Mouse (Mus musculus) urinary bladder, postnatal 25 days (tissue): ENCODE measurements around the gene Pef1.

Source experiments
- DNase-seq: peaks from one replicate; pipeline ENCODE4 v3.0.0; 2022; ENCODE audit warnings: low spot score

Pef1 gene

DNA sequence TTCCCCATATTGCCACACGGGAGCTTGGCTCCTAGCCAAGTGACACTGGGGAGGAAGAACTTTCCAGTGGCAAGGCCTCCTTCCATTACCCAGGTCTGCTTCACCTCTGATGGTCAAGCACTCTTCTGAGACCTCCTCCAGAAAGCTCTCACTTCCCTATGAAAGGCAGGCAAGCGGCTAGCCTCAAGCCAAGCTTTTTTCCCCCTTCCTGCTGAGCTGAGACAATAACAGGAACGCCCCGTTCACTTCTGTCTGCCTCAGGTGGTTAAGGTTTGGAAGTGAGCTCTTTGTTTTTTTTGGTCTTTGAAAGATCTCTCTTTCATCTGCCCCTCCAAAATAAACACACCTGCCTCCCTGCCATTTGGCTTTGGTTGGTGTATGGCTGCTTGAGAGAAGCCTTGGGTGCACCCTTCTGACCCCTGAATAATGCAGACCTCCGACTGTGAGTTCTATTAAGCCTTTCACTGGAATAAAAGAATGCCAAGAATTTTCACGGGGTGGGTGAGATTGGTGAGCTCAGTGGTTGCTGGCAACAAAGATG, at the start of gene Pef1:
Gene Pef1 (plus strand): TSS at position 448 of the 541 bp plus-strand sequence.
- DNase-seq: no peak

DNA sequence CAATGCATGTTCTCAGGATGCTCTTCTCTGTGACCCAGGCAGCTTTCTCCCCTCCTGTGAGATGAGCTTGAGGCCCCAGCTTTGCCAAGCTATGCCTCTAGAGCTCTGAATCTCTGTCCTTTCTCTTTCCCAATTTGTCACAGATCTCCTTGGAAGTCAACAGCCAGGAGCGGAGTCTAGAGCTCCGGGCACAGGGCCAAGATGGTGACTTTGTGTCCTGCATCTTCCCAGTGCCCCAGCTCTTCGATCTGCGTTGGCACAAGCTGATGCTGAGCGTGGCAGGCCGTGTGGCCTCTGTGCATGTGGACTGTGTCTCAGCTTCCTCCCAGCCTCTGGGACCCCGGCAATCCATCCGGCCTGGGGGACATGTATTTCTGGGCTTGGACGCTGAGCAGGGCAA, 49.2 kb upstream of the Pef1 start:
- no peak for DNase-seq

DNA sequence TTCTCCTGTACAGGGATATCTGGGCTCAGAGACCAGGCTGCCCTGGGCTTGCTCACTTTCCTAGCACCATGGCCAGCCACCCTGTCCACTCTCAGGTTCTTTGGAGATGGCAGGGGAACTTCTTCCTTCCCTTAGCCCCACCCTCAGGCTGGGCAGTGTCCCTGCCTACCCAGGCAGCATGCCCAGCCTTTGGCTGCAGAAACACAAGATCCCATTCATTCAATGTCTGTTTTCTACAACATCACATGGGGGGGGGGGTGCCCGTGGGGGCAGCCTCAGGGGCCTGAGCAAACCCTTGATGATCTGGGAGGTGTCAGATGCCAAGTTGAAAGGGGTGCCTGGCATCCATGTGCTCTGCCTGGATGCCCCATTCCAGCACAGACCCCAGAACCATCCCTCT, 47.6 kb upstream of the Pef1 start:
- DNase-seq: no peak

DNA sequence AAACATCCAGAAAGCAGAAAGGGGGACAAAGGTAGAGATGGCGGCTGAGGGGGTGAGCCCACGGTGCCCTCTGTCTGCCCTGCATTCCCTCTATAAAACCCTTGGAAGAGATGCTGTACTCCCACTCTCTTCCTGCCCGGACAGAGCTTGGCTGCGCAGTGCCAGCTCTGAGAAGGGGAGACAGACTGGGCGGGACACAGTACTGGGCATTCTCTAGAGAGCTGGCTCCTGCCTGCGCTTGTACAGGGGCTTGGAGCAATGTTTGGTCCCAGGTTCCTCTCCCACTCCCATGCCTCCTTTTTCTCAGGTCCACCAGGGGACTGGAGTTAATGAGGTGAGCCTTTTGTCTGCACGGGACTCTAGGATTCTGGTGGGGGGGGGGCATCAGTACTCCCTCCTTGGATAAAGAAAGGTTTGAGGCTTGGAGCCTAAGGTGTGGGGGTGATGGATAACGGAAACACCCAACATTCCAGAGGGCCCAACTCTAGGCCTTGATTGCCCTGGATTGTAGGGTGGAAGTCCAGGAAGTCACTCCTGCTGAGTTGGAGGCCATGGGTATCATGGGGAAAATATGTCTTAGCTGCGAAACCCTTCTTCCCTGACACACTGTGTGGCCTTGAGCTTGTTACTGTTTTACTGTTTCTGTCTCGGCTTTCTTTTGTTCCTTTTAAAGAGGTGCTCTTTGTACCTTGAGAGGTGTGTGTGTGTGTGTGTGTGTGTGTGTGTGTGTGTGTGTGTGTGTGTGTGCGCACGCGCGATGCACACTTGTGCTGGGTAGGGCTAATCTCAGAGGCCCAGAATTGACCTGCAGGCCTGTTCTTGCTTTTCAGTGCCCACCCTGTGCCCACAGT, 47.0 kb upstream of the Pef1 start:
- no peak for DNase-seq

DNA sequence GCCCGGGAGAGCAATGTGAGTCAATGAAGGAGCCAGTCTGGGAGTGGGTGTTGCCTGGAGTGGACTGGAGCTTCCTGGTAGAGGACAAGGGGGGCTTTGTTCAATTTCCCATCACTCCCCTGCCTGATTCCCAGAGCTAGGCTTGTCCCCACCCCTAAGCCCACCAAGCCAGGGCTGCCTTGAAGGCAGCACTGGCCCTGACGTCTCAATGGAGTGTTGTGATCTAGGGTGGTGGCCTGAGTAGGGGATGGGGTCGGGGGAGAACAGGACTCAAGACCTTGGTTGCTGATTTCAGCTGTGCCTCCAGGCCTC, 46.4 kb upstream of the Pef1 start:
- no peak for DNase-seq

DNA sequence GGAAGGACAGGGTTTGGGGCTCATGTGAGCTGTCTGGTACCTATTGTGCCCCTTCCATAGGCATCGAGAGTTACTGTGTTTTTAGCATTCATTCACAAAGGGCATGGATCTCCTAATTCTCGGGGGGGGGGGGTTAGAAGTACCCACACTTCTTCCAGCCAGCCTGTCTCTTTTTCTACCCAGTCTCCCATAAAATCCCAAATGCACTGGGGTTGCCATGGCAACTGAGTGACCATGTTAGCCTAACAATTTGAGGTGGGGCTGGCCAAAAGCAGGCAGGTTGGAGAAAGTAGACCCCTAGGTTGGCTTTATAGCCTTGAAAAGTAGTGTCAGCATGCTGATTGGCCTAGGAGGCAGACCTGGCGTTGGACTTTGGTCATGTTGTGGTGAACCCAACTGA, 45.9 kb upstream of the Pef1 start:
- no peak for DNase-seq

DNA sequence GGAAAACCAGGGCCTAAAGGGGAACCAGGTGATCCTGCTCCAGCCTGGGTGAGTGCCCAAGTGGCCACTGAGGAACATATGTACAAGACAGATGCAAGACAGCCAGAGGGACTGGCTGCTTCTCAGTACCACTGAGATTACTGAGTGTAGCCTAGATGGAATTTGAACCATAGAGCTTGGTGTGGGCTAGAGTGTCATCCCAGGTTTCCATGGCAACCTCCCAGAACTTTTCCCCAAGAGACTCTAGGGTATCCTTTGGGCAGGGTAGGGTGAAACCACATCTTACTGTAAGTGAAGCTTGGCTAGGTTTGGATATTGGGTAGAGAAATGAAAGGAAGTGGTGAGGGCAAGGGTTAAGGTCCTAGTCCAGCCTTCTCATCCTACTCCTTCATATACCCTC, 41.4 kb upstream of the Pef1 start:
- DNase-seq: no peak

DNA sequence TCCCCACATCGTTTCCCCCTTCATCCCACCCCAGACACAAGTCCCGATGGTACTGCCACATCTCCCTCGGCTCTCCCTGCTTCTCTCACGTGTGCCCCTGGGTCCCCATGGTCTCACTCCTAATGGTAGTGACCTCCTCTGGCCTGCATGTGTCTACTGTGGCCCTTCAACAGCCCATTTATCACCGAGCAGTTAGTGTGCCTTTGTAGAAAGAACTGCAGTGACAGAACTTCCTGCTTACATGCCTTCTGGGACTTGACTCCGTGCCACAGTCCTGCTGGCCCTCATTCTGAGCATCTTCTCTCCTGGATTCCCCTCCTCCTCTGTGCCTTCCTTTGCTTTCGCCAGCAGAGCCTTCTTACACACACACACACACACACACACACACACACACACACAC, 39.2 kb upstream of the Pef1 start:
- no peak for DNase-seq

DNA sequence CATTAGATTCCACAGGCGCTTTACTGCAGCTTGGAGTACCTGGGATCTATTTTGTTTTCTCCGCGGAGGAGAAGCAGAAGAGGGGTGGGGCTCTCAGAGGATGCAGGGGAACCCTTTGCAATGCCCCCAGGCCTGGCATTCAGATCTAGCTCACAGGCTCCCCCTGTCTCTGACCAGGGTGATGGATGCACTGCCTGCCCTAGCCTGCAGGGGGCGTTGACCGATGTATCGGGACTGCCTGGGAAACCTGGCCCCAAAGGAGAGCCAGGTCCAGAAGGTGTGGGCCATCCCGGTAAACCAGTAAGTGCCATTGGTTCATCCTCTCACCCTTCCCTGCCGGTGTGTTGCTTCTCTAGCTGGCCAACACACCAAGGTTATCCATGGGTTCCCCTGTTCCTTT, 35.5 kb upstream of the Pef1 start:
- DNase-seq: no peak

DNA sequence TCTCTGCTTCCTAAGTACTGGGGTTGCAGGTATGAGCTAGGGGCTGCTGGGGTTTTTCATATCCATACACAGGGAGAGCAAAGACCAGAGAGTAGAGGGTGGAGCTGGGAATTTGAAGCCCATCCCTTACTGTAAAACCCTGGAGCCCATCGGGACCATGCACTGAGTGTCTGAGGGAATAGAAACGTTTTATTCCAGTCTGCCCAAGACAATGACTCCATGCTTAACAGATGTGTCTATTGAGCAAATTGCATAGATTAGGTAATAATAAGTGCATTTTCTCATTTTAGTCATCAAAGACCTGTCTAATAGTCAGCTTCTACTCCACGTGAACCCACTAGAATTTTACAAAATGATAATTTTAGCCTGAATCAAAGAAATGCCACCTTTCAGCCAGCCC, 31.8 kb upstream of the Pef1 start:
- DNase-seq: no peak

DNA sequence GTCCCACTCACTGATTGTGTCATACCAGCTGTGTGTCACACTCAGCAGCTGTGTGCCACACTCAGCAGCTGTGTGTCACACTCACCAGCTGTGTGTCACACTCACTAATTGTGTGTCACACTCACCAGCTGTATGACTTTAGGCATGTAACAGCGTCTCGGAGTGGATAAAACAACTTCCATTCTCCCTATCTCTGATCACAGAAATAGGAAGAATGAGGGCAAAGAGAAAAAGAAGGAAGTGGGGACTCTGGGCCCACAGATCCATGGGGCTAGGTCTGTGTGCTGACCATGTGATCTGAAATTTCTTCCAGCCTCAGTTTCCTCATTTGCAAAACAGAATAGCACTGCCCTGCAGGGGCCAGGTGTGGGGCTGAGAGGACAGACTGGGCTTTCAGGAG, 30.6 kb upstream of the Pef1 start:
- no peak for DNase-seq

DNA sequence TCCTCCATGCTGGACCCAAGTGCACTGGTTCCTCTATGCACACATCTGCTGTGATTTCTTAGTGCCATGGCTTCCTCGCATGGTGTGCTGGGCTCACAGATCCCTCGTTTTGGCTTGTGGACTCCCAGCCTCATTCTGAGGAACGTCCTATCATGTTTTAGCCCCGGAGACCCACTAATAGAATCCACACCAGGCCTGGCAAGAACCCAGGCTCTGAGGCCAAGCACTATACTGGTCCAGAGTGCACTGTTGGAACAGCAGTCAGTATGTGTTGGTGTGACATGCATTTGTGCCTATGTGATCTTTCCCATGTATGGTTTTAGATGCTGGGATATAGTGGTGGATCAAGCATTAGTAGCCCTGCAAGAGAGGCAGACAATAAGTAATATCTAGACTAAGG, 29.0 kb upstream of the Pef1 start:
- DNase-seq: no peak

DNA sequence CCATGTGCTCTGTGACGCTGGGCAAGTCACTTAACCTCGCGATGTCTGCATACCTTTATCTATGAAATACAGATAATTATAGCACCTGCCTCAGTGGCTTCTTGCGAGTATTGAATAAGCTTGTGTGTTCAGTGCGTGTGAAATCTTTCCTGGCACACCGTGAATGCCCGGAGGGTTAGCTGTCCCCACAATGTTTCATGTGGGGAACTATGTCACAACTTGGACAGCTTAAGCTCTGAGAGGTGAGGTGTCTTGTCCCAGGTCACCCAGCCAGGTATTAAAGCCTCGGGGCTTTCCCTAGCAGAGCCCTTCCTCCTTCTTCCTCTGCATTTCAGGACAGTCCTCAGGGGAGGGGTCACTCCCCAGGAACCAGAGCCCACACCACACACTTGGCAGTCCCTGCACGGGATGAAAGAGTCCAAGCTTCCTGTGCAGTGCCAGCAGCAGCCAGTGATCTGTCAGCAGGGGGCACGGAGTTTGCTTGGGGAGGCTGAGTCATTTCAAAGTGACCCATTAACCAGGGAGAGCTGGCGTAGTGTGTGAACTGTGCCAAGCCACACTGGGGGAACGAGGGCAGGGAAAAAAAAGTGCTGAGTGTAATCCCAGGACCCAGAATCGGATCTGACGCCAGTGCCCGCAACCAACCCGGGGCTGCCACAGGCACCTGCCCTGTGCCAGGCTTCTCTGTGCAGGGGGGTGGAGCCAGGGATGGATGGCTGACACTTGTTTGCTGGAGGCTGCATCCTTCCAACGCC, 27.4 kb upstream of the Pef1 start:
- no peak for DNase-seq

DNA sequence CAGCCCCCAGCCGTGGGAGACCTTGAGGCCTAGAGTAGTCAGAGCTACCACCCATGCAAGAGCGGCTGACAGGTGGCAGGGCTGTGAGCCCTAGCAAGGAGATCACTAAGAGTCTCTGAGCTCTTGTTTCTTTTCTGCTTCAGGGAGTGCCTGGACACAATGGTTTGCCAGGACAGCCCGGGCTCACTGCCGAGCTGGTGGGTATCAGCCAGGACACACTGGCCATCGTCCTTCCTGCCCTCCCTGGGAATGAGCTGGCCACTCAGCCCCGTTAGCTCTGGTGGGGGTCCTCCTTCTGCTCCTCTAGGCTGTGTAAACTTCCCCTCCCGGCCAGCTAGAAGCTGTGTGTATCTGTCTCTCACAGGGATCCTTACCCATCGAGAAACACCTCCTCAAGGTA, 25.5 kb upstream of the Pef1 start:
- DNase-seq: no peak

DNA sequence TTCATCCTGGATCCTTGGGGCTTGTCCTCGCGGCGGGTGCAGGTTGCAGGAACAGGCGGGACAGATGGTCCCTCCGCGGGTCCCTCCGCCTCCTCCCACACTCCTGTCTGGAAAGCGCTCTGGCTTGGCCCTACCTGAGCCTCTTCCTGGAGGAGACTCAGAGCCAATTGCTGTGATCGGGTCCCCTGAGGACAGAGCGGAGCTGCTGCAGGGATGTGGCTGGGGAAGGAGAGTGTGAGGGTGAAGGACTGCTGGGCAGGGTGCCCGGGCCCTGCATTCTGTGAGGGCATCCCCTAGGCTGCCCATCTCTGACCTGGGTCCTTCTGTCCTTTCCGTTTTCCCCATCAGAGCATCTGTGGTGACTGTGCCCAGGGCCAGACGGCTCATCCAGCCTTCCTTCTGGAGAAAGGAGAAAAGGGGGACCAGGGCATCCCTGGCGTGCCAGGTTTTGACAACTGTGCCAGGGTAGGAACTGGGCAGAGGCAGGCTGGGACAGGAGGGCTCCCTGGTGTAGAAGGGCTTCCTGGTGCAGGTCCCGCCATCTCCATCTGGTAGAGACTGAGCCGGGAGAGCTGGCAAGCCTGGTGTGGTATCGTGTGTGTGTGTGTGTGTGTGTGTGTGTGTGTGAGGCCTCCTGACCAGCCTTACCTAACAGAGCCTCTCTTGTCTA, 23.4 kb upstream of the Pef1 start:
- no peak for DNase-seq

DNA sequence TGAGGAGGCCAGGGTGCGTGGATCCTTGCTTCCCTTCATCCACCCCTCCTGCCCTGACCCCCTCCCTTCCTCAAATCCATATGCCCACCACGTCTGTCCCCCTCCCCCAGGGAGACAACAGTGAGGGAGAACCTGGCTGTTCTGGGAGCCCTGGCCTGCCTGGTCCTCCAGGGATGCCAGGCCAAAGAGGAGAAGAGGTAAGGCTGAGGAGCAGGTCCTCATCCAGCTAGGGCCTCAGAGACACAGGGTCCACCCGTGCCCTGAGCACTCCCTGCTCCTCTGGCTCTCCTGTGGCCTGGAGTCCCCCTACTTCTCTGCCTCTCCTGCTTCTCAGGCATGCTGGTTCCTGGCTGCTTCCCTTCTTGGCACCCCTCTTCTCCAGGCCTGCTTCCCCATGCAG, 22.8 kb upstream of the Pef1 start:
- no peak for DNase-seq

DNA sequence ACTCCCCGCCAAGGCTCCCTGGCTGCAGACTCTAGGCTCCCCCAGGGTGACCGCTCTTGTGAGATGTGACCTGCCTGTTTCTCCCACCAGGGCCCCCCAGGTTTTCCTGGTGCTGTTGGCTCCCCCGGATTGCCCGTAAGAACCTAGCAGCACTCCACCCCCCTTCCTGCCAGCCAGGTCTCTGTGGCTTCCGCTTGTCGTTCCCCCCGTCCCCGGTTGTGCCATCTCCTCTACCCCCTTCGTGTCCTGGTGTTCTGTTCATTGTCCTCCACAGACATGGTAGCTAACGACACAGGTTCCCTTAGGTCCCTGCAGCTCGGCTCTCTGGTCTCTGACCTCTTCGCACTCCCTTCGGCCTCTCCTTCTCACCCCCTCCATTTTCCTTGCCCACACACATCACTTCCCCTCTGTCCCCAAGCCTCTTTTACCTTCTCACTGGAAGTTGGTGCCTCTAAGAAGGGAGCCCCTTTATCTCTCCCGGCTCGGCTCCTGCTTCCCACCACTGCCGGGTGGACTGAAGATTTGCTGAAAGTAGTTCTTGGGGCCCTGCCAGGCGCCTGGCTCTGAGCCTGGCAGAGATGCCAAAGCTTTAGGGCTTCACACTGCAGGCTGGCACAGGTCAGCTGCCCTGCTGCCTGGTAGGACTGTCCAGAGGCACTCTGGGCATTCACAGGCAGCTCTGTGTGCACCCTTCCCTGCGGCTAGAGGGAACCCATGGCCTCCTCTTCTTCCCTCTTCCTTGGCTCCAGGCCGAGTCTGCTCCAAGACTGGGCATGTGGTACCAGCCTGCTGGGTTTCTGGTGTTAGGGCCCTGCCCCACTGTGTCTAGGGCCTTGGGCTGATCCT, 20.8 kb upstream of the Pef1 start:
- no peak for DNase-seq

DNA sequence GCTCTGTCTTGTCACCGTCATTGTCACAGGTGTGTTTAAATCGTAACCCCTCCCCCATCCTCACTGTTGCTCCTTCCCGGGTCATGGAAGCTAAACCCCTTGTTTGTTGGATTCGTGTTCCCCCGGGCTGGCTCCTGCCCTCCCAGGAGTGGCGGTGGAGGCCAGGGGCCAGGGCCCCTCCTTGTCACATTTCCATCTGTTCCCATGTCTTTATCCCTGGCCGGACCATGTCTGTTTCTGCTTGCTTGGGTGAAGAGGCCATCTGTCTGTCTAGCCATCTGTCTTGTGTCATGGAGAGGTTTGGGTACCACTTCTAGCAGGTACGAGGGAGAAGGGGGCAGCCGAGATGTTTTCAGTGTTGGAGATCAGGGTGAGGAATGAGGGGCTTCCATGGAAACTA, 20.1 kb upstream of the Pef1 start:
- no peak for DNase-seq

DNA sequence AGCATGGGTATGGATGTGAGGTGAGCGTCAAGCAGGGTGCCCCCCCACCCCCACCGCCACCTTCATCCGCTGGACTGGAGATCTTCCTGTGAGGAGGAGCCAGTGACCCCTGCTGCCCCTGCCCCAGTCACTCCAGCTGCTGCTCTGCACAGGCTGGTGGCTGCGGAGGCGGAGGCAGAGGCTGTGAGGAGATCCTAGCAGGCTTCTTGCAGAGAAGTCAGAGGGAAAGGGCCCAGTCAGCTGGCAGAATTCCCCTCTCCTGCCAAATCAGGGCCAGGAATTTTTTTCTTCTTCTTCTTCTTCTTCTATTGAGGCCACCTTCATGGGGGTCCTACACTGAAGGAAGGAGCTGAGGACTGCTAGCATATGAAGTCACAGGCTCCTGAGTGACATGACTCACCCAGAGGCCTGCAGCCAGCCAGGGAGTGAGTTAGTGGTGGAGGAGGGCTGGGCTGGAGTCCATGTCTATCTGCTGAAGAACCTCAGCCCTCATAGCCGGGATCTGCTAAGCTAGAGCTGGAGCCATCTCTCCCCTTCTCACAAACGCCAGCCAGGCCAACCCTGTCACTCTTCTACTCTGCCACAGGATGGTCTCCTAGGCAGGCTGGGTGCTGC, 17.9 kb upstream of the Pef1 start:
- peak; percentile 34 for DNase-seq

DNA sequence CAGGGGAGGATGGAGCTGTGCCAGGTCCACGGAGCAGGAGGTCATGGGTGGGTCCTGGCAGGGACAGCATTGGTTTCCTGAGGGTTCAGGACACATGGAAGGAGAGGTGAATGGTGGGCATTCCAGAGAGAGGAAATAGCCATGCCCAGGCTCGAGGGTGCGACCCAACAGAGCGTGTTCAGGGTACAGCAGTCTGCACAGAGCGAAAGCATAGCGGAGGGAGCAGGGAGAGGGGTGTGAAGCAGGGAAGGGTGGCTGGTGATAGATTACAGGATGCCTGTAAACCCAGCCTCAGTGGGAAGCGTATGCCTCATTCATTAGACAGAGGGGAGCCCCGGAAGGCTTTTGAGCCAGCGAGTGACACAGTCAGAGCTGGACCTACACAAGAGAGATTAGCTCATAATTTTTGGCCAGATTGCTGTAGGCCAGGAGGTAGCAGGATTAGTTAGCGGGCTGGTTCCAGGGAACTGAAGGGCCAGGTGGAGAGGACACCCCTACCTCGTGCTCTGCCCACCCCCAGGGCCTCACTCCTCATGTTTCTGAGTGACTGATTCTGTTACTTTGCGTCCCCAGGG, 17.0 kb upstream of the Pef1 start:
- DNase-seq: no peak

DNA sequence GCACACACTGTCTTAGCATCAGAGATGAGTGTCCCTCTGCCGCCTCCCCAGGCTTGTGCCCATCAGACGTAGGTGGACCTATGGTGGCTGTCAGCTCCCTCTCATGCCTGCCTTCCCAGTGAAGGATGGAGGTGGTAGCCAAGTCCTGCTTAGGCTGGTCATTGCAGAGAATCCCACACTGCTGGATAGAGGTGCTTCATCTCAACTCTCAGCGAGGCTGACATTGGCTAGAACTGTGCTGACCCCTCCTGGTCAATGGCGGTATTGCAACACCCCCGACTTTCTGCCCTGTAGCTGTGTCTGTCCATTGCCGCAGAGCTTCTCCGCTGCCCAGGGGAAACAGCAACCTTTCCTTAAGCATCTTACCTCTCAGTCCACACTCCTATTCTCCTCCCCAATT, 15.1 kb upstream of the Pef1 start:
- peak; percentile 94 for DNase-seq
